Mouse (Mus musculus): ENCODE measurements around the gene Vmn1r214.

Vmn1r214 gene

DNA sequence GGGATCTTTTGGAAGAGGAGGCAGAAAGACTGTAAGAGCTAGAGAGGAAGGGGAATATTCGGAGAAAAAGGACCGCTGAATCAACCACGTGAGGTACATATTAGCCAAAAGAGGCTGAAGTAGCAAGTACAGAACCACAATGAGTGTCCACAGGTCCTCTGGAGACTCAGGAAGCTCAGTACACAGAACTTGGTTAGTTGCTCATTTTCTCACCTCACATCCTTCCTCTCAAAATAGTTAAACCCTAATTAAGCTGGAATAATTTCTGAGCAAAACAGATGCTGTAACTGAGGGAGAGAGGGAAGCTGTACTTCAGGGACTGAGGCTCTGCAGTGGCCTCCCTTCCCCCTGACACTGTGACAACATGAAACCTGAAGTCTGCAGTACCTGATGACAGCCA lies at the start of gene Vmn1r214:
TSS of gene Vmn1r214 (plus strand) at position 301 of the 400 bp plus-strand sequence.
- DNase-seq, result no peak

DNA sequence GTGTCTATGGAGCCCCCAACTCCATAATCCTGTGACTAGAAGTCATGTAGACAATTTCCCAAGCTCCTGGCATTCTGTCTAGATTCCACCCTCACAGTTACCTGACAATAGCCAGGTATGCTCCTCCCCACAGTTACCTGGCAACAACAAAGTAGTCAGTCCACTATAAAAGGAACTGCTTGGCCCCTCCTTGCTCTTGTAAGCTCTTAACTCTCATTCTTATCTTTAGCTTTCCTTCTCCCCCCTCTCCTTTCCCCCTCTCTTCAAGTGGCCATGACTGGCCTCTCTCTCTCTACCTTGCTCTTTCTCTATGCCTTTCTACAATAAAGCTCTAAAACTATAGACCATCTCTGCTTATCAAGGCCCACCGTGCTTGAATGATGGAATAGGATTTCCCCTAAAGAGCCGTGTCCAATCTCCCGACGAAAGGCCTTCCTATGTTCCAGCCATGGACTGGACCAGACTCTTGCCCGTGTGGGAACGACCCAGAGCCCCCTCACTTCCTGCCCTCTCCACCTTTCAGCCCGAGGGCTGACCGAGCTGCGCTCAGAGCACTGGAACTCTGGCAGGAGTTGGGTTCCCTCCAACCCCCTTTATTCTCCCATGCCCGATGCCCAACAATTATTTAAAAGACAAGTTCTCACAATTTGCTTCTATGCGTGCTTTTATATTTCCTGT lies 39.9 kb upstream of the Vmn1r214 start:
- no peak for DNase-seq

DNA sequence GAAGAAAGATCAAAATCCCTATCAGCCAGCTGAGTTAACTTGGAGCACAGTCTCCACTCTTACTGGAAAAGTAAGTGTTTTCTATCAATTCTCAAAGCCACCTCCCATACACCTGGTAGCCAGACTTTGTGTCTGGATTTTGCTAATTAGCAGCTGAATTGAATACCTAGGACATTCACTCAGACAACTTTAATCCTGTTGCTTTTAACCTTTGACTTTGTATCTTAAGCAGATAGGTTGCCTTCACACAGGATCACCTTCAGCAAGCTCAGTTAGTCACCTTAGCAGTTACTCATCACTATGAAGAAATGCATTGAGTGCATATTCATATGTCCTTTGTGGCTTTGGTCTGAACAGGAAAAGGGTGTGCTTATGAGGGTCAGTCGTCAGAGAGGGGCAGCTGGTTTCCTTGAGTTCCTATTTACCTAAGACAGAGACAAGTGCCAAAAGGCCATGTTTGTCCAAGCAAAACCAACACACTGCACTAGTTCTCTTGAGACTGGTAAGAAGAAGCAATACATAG lies 38.0 kb upstream of the Vmn1r214 start:
- DNase-seq, result no peak

DNA sequence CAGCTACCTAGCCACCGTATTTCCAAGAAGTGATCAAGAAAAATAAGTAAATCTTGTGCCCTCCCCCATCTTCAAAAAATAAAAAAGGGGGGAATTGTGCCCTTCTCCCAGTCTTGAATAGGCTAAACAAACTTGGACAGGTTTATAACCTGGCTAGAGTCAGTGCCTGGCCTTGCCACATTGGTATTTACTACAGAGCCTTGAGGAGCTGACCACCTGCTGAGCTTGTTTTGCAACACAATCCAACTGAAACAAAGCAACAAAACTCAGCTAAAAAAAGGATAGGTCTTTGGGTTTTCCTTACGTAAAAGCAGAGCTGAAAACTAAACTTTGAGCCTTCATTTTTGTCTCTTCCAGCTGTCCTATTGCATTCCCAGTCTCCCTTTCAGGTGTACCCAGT lies 37.5 kb upstream of the Vmn1r214 start:
- DNase-seq, result no peak

DNA sequence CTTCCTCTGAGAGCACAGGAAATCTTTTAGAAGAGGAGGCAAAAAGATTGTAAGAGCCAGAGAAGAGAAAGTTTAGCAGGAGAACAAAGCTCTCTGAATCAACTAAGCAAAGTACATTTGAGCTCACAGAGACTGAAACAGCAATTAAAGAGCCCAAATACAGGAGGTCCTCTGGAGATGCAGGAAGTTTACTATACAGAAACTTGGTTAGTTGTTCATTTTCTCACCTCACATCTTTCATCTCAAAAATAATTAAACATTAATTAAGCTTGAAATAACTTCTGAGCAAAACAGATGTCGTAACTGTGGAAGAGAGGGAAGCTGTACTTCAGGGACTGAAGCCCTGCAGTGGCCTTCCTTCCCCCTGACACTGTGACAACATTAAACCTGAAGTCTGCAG lies 22.9 kb upstream of the Vmn1r214 start, which contains the start of gene Vmn1r213:
TSS of gene Vmn1r213 (plus strand) at position 301 of the 400 bp plus-strand sequence.
- no peak for DNase-seq

DNA sequence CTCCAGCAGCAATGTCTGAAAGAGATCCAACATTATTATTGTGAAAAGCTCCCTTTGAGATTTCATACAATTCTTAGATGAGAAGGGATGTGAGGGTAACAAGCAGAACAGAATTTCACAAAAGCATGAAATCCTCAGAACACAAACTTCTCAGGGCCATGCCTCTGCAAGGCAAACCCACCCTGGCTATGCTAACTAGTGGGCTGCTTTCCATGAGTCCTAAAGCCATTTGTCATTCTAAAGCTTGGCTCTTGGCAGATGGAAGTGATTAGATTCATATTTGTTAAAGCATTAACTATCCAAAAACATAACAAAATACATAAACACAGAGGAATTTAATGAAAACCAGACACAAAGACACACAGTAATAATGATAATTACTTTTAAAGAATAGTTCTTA lies 12.1 kb upstream of the Vmn1r214 start:
- no peak for DNase-seq

DNA sequence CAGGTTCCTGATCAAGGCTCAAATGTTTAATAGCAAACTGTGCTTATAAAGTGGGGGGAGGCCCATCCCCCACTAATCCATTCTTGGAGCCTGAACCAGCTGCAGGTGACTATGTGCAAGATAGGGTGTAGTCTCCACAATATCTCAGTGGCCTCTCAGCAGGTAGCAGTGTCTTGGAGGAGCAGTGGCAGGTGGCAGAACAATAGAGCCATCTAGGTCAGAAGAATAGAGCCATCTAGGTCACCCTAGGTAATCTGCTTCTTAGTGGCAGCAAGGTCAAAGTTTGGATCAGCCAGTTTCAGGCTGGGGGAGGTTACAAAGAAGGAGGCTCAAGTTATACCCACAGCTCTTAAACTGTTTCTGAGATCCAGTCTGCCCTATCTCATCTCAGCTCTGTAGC lies 5.4 kb upstream of the Vmn1r214 start:
- no peak for DNase-seq

DNA sequence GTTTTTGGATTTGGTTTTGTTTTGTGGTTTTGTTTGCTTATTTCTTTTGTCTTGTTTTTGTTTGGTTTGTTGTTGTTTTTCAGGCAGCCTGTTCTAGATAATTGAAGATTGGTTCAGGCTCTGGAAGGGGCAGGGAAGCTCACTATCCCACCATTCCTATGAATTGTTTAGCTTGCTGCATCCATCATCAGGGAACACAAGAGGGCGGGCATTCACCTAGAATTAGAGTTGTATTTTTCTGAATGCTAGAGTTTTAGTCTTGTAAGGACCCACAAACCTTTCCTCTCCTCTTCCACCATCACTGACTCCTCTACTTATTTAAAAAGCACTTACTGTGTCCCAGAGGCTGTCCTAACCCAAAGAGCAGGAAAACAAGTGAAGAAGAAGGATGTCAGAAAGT lies 27.6 kb downstream of the Vmn1r214 start:
- no peak for DNase-seq

DNA sequence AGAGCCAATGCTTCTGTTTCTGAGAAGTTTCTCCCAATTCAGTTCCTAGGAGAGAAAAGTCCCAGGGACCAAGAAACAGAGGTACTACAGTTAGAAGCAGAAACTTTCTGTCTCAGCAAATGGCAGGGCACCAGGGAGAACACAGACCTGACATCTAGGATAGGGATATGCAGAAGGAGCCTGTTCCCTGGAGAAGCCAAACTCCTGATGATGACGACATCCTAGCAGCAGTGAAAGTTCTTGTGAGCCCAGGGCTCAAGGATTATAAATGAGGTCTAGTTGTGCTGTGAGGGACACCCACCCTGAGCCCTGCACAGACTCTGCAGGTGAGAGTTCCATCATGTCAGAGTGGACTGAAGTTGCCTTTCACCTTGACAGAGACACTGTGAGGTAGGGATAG lies 37.5 kb downstream of the Vmn1r214 start, which contains the start of gene Vmn1r215:
TSS of gene Vmn1r215 (plus strand) at position 301 of the 400 bp plus-strand sequence.
- no peak for DNase-seq

DNA sequence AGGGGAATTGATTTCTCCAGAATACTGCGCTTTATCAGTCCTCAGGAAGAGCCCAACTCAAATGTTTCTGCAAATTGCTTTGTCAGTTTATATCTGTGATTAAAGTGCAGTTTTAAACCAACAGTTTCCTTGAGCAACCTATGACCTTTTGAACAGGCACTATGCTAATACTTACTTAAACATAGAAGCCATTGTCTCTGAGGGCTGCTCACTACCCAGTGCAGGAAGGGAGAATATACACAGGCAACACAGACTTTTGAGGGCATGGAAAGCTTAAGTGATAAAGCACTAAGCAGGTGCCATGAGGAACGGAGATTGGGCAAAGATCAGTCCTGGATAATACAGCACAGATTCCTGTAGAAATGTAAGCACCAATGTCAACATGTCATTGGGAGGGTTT lies 39.1 kb downstream of the Vmn1r214 start:
- DNase-seq, result no peak
